Mouse (Mus musculus) liver, adult 2 months (tissue): ENCODE measurements at regions not wholly inside any gene's neighbourhood (a gene's known extent, or its start where the extent isn't known, plus 50 kb on each side); places are given as distances from the start of the nearest gene placed in this dataset.

Experiments
- DNase-seq: peaks from one replicate; pipeline ENCODE4 v3.0.0-alpha.2; 2011; ENCODE audit warnings: low read depth, low spot score; ENCODE audit errors: extremely low read depth
- H3K27ac ChIP-seq: fragments of 200-500 bp; replicated peaks from 2 replicates; pipeline ENCODE4 v1.5.1; 2012; ENCODE audit warnings: low read depth, mild to moderate bottlenecking, control low read depth, inconsistent platforms, low read length; ENCODE audit not compliant: insufficient read depth
- H3K27me3 ChIP-seq: fragments of 200-500 bp; 2 replicates; pipeline ENCODE4 v1.6.1; 2012; ENCODE audit warnings: mild to moderate bottlenecking, moderate library complexity, low read length, inconsistent platforms; ENCODE audit not compliant: control insufficient read depth, insufficient read depth
- H3K36me3 ChIP-seq: fragments of 200-500 bp; 2 replicates; pipeline ENCODE4 v1.6.1; 2012; ENCODE audit warnings: low read length, inconsistent platforms; ENCODE audit not compliant: control insufficient read depth, insufficient read depth
- H3K4me1 ChIP-seq: fragments of 200-500 bp; 2 replicates; pipeline ENCODE4 v1.6.1; 2011; ENCODE audit warnings: low read length; ENCODE audit not compliant: control insufficient read depth, insufficient read depth
- H3K4me3 ChIP-seq: fragments of 200-500 bp; 2 replicates; pipeline ENCODE4 v1.5.1; 2011; ENCODE audit warnings: low read depth, mild to moderate bottlenecking, control low read depth, low read length, moderate library complexity; ENCODE audit not compliant: insufficient read depth
- H3K79me2 ChIP-seq: fragments of 200-500 bp; 2 replicates; pipeline ENCODE4 v1.6.1; 2012; ENCODE audit warnings: inconsistent platforms, mild to moderate bottlenecking, low read length, moderate library complexity; ENCODE audit not compliant: control insufficient read depth, insufficient read depth
- H3K9ac ChIP-seq: fragments of 200-500 bp; 2 replicates; pipeline ENCODE4 v1.6.1; 2012; ENCODE audit warnings: low read depth, mild to moderate bottlenecking, control low read depth, inconsistent platforms, low read length
- CTCF ChIP-seq: fragments of 200-500 bp; IDR thresholded peaks from 2 replicates; pipeline ENCODE4 v1.5.1; 2011; ENCODE audit warnings: low read depth, low read length, control low read depth
- POLR2A ChIP-seq: fragments of 200-500 bp; IDR thresholded peaks from 2 replicates; pipeline ENCODE4 v1.6.1; 2011; ENCODE audit warnings: low read length, control low read depth; ENCODE audit not compliant: insufficient read depth; ENCODE audit errors: extremely low read depth
- WGBS: fragments of 180-500 bp; shearing (Covaris S2); methylation state at CpG from one replicate; pipeline ENCODE4 v1.1.7; 2018; 5-methylcytosine and 5-hydroxymethylcytosine counted together

DNA sequence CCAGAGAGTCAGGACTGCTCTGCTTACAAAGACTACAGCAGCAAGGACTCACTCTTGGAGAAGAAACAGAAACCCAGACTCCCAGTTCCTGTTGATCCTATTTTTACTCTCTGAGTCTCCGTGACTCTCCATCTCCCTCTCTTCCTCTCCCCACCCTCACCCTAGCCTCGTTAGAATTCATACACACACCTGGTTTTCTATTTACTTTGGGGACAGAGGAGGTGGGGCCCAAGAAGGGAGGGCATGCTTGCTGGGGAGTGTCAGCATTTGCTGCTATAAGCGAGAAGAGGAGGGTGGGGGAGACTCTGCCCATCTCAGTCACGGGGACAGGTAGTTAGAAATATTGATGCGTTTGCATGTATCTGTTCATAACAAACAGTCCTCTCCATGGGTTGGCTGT, 129.6 kb upstream of the Runx1 start:
- no peaks in the 10 kb centered on the region for H3K79me2 ChIP-seq
- peaks cover 3% of the 10 kb centered on the region; the same call in 1 of the 2 replicates for H3K27me3 ChIP-seq
- H3K27ac ChIP-seq = no peak overlapping the region
- whole genome bisulfite sequencing = 36% methylated on average over 5 of the region's 5 CpGs
- no peak for TF ChIP-seq POLR2A
- no peak for TF ChIP-seq CTCF
- no peaks in the 10 kb centered on the region for H3K4me1 ChIP-seq
- no peak overlapping the region for H3K9ac ChIP-seq
- H3K4me3 ChIP-seq = no peak overlapping the region
- no peak for DNase-seq
- no peaks in the 10 kb centered on the region for H3K36me3 ChIP-seq

DNA sequence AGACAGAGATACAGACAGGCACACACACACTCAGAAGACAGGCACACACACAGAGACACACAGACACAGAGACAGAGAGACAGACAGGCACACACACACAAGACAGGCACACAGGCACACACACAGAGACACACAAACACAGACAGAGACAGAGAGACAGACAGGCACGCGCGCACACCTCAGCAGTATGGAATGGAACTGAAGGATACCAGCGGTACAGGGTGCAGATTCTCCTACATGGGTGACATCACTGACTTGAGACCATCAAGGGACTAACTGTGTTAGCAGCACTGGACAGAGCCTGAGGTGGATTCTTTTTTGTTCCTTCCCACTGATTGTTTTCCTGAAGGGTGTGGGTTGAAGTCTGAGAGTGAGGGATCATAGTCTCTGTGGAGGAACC, 129.1 kb upstream of the Runx1 start:
- 95% methylated on average over 4 of the region's 4 CpGs for WGBS
- TF ChIP-seq POLR2A (no peak), CTCF (no peak)
- no peak overlapping the region for H3K27ac ChIP-seq

DNA sequence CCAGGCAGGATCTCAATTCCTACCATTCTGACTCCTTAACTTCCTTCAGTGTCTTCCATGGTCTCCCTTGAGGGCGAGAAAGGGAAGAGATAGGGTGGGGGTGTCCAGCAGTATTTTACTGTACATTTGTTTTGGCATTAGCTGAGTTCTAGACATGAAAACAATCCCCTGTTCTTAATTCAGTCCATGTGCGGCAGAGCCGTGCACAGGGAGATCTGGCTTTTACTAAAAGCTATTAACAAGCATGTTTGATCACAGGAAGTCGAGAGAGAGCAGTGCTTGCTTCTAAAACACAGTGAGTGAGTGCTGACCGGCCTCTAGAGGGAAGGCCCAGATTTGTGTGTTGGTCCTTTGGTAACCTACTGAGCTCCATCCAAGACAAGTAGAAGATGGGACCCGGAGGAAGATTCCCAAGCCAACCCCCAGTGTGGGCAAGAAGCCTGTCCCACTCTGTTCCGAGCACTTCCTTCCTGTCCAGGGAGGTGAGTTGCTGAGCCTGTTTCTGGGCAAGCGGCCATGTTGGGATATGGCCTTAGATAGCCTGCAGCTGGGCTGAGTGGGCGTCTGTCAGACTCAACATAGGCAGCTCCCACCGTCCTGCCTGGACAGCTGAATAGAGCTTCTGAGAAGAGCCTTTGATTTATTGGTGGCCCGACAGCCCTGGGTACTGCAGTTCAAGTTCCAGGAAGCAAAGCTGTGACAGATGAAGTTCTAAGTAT, 128.1 kb upstream of the Runx1 start:
- peaks cover 3% of the 10 kb centered on the region; the same call in 1 of the 2 replicates for H3K27me3 ChIP-seq
- no peaks in the 10 kb centered on the region for H3K36me3 ChIP-seq
- no peak overlapping the region for H3K9ac ChIP-seq
- H3K79me2 ChIP-seq = no peaks in the 10 kb centered on the region
- no peak overlapping the region for H3K4me3 ChIP-seq
- WGBS = 64% methylated on average over 11 of the region's 11 CpGs
- DNase-seq = no peak
- no peaks in the 10 kb centered on the region for H3K4me1 ChIP-seq
- H3K27ac ChIP-seq = no peak overlapping the region
- TF ChIP-seq CTCF (no peak), POLR2A (no peak)

More for the DNA sequence above, 129.1 kb upstream of the Runx1 start:
- Histone ChIP-seq H3K79me2 (no peaks in the 10 kb centered on the region), H3K27me3 (peaks cover 3% of the 10 kb centered on the region; the same call in 1 of the 2 replicates), H3K4me1 (no peaks in the 10 kb centered on the region), H3K9ac (no peak overlapping the region), H3K4me3 (no peak overlapping the region), H3K36me3 (no peaks in the 10 kb centered on the region)
- no peak for DNase-seq

DNA sequence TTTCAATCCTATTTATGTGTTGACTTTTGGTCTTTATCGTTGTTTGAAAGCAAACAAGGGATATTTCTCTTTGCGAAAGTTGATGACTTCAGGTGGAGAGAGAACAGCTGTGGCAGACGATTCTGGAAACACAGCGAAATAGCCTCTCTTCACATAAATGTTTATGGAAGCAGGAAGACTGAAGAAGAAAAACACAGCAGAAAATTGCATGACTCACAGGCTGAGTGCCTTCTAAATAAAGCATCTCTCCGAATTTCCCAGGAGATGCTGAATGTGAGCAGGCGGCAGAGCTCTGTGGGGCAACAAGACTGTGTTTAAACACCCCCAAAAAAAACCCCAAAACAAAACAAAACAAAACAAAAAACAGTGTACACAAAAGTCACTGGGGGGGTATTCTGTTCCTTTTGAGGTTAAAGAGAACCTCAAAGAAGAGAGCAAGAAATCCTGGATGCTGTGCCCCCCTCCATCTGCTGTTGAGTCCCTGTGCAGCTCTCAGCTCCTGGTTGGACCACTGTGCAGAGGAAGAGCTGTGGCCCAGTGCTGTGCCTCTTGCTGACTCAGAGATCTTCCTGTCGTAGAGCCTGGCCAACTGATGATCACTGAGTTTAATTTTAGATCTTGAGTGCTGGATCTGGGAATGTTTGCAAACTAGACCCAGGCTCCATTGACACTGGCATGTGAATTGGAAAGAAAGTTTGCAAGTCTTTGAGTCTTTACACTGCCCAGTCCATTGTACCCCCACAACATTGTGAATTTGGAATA, 126.6 kb upstream of the Runx1 start:
- no peaks in the 10 kb centered on the region for H3K36me3 ChIP-seq
- H3K4me3 ChIP-seq = no peak overlapping the region
- no peak overlapping the region for H3K27ac ChIP-seq
- TF ChIP-seq CTCF (no peak), POLR2A (no peak)
- no peak overlapping the region for H3K9ac ChIP-seq
- DNase-seq = no peak
- 49% methylated on average over 7 of the region's 7 CpGs for WGBS
- no peaks in the 10 kb centered on the region for H3K79me2 ChIP-seq
- H3K27me3 ChIP-seq = peaks cover 3% of the 10 kb centered on the region; the same call in 1 of the 2 replicates
- no peaks in the 10 kb centered on the region for H3K4me1 ChIP-seq

DNA sequence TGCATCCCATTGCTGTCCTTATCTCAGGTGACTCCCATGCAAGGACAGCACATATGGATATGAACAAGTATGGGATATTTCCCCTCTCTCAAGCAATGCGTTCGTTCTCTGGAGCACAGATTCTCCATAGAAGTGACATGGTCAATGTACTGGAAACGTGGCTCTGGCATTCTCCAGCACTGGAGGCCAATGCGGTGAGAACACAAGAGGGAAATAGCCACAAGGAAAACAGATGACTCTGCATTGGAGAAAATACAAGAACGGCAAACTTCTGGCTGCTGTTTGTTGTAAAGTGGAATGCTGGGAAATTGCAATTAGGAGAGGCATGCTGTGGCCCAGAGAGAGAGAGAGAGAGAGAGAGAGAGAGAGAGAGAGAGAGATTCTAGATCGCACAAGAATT, 125.6 kb upstream of the Runx1 start:
- TF ChIP-seq POLR2A (no peak), CTCF (no peak)
- no peak overlapping the region for H3K27ac ChIP-seq
- WGBS = 79% methylated on average over 6 of the region's 6 CpGs
- no peak for DNase-seq
- H3K27me3 ChIP-seq = peaks cover 3% of the 10 kb centered on the region; the same call in 1 of the 2 replicates
- H3K4me3 ChIP-seq = no peak overlapping the region
- H3K79me2 ChIP-seq = no peaks in the 10 kb centered on the region
- no peaks in the 10 kb centered on the region for H3K36me3 ChIP-seq
- no peak overlapping the region for H3K9ac ChIP-seq
- no peaks in the 10 kb centered on the region for H3K4me1 ChIP-seq

DNA sequence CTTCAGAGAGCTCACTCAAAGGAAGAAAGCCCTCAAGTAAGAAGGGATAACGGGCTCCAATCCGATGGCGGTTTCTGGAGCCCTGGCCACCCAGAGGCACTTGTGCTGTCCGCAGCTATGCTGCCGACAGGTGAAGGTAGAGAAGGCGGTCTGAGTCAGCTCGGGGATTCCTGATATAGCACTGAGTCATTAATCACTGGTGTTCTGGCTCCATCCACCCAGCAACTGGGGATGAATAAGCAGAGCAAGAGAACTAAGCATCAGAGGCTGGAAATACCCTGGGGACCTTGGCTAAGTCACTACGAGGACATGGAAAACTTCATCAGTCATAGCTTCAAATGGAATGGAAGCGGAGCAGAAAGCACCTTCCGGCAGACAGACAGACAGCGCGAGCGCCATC, 122.5 kb upstream of the Runx1 start:
- Histone ChIP-seq H3K27me3 (no peaks in the 10 kb centered on the region), H3K9ac (no peak overlapping the region), H3K36me3 (no peaks in the 10 kb centered on the region), H3K4me1 (no peaks in the 10 kb centered on the region), H3K4me3 (no peak overlapping the region), H3K27ac (no peak overlapping the region), H3K79me2 (no peaks in the 10 kb centered on the region)
- TF ChIP-seq POLR2A (no peak), CTCF (no peak)
- DNase-seq = no peak
- WGBS = 94% methylated on average over 13 of the region's 13 CpGs
